Mouse (Mus musculus) C2C12 (cell line): Measurements from ENCODE around the gene Spry2. TPM values are rescaled to one million over a fixed set of nuclear protein-coding genes. Genes with fewer than 3 reads are reported as not detected.

Experiments
- H3K27me3 ChIP-seq: one replicate; pipeline ENCODE4 v1.6.1; 2011; ENCODE audit not compliant: control insufficient read depth, insufficient read depth, insufficient read length
- H3K36me3 ChIP-seq: one replicate; pipeline ENCODE4 v1.6.1; 2011; ENCODE audit not compliant: control insufficient read depth, insufficient read depth
- H3K4me3 ChIP-seq: one replicate; pipeline ENCODE4 v1.5.1; 2011; ENCODE audit warnings: mild to moderate bottlenecking, control low read depth; ENCODE audit not compliant: poor library complexity, insufficient read depth, severe bottlenecking
- H3K79me2 ChIP-seq: one replicate; pipeline ENCODE4 v1.6.1; 2011; ENCODE audit not compliant: control insufficient read depth, insufficient read depth
- H3K79me3 ChIP-seq: one replicate; pipeline ENCODE4 v1.6.1; 2011; ENCODE audit warnings: low read depth, control low read depth
- H3ac ChIP-seq: one replicate; pipeline ENCODE3; 2011; ENCODE audit warnings: low read depth; ENCODE audit not compliant: control insufficient read depth, insufficient read length
- CEBPB ChIP-seq: IDR thresholded peaks from one replicate; pipeline ENCODE4 v1.6.1; 2011; ENCODE audit warnings: low read depth, mild to moderate bottlenecking, control low read depth, moderate library complexity
- CTCF ChIP-seq: IDR thresholded peaks from one replicate; pipeline ENCODE4 v1.5.1; 2011; ENCODE audit not compliant: control insufficient read depth, insufficient read depth, insufficient read length
- FOSL1 ChIP-seq: IDR thresholded peaks from one replicate; pipeline ENCODE4 v1.8.0; 2011; ENCODE audit warnings: mild to moderate bottlenecking, low read length; ENCODE audit not compliant: poor library complexity, insufficient read depth, severe bottlenecking
- MAX ChIP-seq: IDR thresholded peaks from one replicate; pipeline ENCODE4 v1.6.1; 2011; ENCODE audit warnings: mild to moderate bottlenecking, control low read depth
- MYOD1 ChIP-seq: IDR thresholded peaks from one replicate; pipeline ENCODE4 v1.6.1; 2011; ENCODE audit warnings: low read depth; ENCODE audit not compliant: control insufficient read depth, insufficient read length
- MYOG ChIP-seq: IDR thresholded peaks from one replicate; pipeline ENCODE4 v1.6.1; 2011; ENCODE audit not compliant: control insufficient read depth, insufficient read length; ENCODE audit errors: extremely low read depth
- USF1 ChIP-seq: IDR thresholded peaks from one replicate; pipeline ENCODE4 v1.6.1; 2011; ENCODE audit warnings: low read depth, mild to moderate bottlenecking, control low read depth, moderate library complexity
- polyA plus RNA-seq: library from polyadenylated mRNA; unstranded; fragments of >200 nt; fragmentation: generic; extraction: Trizol; gene quantifications from one replicate; pipeline ENCODE4 v1.2.1, GENCODE M21; 2012; ENCODE audit warnings: missing spikeins

Spry2 gene
- polyA plus RNA-seq, 1 experiment, result 51.8 TPM

GRCm38 (mm10) chr14:105859368-105859767 lies 37.3 kb downstream of the Spry2 start:
- H3ac ChIP-seq, result no peak overlapping the region
- H3K4me3 ChIP-seq, result no peak overlapping the region

GRCm38 (mm10) chr14:105858935-105859334 lies 37.7 kb downstream of the Spry2 start:
- Histone ChIP-seq H3K27me3 (no peaks in the 10 kb centered on the region), H3K4me3 (no peak overlapping the region), H3K79me2 (no peaks in the 10 kb centered on the region), H3ac (no peak overlapping the region), H3K79me3 (no peaks in the 10 kb centered on the region), H3K36me3 (no peaks in the 10 kb centered on the region)
- TF ChIP-seq MAX (no peak), FOSL1 (no peak), MYOG (no peak), CEBPB (no peak), MYOD1 (no peak), CTCF (no peak), USF1 (no peak)

More at GRCm38 (mm10) chr14:105859368-105859767, 37.3 kb downstream of the Spry2 start:
- H3K36me3 ChIP-seq, result no peaks in the 10 kb centered on the region
- no peak for TF ChIP-seq CEBPB
- TF ChIP-seq MYOD1, result no peak
- TF ChIP-seq MYOG, result no peak
- no peak for TF ChIP-seq CTCF
- no peak for TF ChIP-seq USF1
- TF ChIP-seq FOSL1, result no peak
- no peak for TF ChIP-seq MAX
- no peaks in the 10 kb centered on the region for H3K79me3 ChIP-seq
- no peaks in the 10 kb centered on the region for H3K79me2 ChIP-seq
- H3K27me3 ChIP-seq, result no peaks in the 10 kb centered on the region

GRCm38 (mm10) chr14:105851359-105852067 lies 45.1 kb downstream of the Spry2 start:
- TF ChIP-seq MAX (no peak), CEBPB (no peak), CTCF (no peak), MYOD1 (no peak), USF1 (no peak), FOSL1 (no peak), MYOG (no peak)

More at GRCm38 (mm10) chr14:105851359-105852067, 45.1 kb downstream of the Spry2 start:
- Histone ChIP-seq H3K79me3 (no peaks in the 10 kb centered on the region), H3ac (no peak overlapping the region), H3K79me2 (no peaks in the 10 kb centered on the region), H3K4me3 (no peak overlapping the region), H3K36me3 (no peaks in the 10 kb centered on the region), H3K27me3 (no peaks in the 10 kb centered on the region)

Other genes with a start within 250 kb of the Spry2 start
- gene Trim52, start 209.4 kb upstream of the Spry2 start, polyA plus RNA-seq, result not detected